Mouse (Mus musculus): Measurements from ENCODE around the gene Nectin1. TPM values are rescaled to one million over a fixed set of nuclear protein-coding genes. Genes with fewer than 3 reads are reported as not detected.

Gene Nectin1
- total and polyA plus RNA-seq, 3 experiments = 0.26 to 1.9 (median 1.8) TPM

GRCm38 (mm10) chr9:43748519-43748918 lies 4.7 kb downstream of the Nectin1 start:
- TF ChIP-seq MAZ (IDR thresholded peaks at IDR 0.05; ENCODE audit: low read depth, low read length) (no peak), POLR2AphosphoS2 (IDR thresholded peaks at IDR 0.05; ENCODE audit: low read depth, low read length) (no peak), MYC (IDR thresholded peaks at IDR 0.05; ENCODE audit: low read depth, low read length) (no peak), USF1 (IDR thresholded peaks at IDR 0.05; ENCODE audit: low read depth, low read length) (no peak), ZMIZ1 (IDR thresholded peaks at IDR 0.05; ENCODE audit: low read depth, low read length) (no peak), ZNF384 (IDR thresholded peaks at IDR 0.05; ENCODE audit: low read depth, low read length) (no peak), CHD1 (IDR thresholded peaks at IDR 0.05; ENCODE audit: low read depth, low read length) (no peak), CHD2 (IDR thresholded peaks at IDR 0.05; ENCODE audit: low read length) (no peak), MAX (IDR thresholded peaks at IDR 0.05; ENCODE audit: low read length) (no peak), POLR2A (IDR thresholded peaks at IDR 0.05; ENCODE audit: low read depth, low read length) (no peak), UBTF (IDR thresholded peaks at IDR 0.05; ENCODE audit: low read depth, low read length) (no peak), MXI1 (IDR thresholded peaks at IDR 0.05; ENCODE audit: low read depth, low read length) (no peak), TCF12 (IDR thresholded peaks at IDR 0.05; ENCODE audit: low read depth, low read length) (no peak), ELF1 (IDR thresholded peaks at IDR 0.05; ENCODE audit: low read depth, low read length) (no peak), NRF1 (IDR thresholded peaks at IDR 0.05; ENCODE audit: low read depth, low read length) (no peak), PAX5 (IDR thresholded peaks at IDR 0.05; ENCODE audit: low read length) (no peak)
- no peaks in the 10 kb centered on the region for H3K9me3 ChIP-seq (replicated peaks; ENCODE audit: low read length)
- H3K36me3 ChIP-seq (replicated peaks in 1 of 2; ENCODE audit: control insufficient read depth in 1 of 2, insufficient read depth in 1 of 2, low read length in 1 of 2) = peaks cover 0 to 8% of the 10 kb centered on the region in 2 experiments
- peaks cover 26% of the 10 kb centered on the region for H3K27me3 ChIP-seq (replicated peaks)
- DNase-seq (ENCODE audit: extremely low read depth) = no peak
- H3K4me1 ChIP-seq (ENCODE audit: control insufficient read depth in 1 of 2, insufficient read depth in 2 of 2) = peaks cover 4 to 16% of the 10 kb centered on the region in 2 experiments; a peak in 3 of 4 replicates
- H3K9ac ChIP-seq (ENCODE audit: insufficient read depth, low read depth) = no peak overlapping the region
- dilution Hi-C loops (cut with MboI; ENCODE audit: extremely low pct_ligation_motif_present, extremely low pct_unique_long_range_greater_than_20kb, low sequenced_read_pairs) (no loop called here), in situ Hi-C loops (cut with MboI; ENCODE audit: low pct_ligation_motif_present, low pct_unique_long_range_greater_than_20kb, low sequenced_read_pairs) (loop anchor here (25.0 kb wide), 1 partner anchor 411 kb away; no protein-coding TSS in a partner anchor)
- no peak overlapping the region for H3K27ac ChIP-seq (ENCODE audit: insufficient read depth, low read depth)
- no peak overlapping the region for H3K4me3 ChIP-seq (replicated peaks in 1 of 3; ENCODE audit: low read depth in 2 of 3, low read length in 2 of 3, poor library complexity in 1 of 3)
- H3K4me2 ChIP-seq (ENCODE audit: insufficient read depth, low read depth, poor library complexity, severe bottlenecking) = no peak overlapping the region
- no peaks in the 10 kb centered on the region for H3K79me2 ChIP-seq (replicated peaks; ENCODE audit: control insufficient read depth, extremely low read depth, insufficient read depth, poor library complexity, severe bottlenecking)

DNA sequence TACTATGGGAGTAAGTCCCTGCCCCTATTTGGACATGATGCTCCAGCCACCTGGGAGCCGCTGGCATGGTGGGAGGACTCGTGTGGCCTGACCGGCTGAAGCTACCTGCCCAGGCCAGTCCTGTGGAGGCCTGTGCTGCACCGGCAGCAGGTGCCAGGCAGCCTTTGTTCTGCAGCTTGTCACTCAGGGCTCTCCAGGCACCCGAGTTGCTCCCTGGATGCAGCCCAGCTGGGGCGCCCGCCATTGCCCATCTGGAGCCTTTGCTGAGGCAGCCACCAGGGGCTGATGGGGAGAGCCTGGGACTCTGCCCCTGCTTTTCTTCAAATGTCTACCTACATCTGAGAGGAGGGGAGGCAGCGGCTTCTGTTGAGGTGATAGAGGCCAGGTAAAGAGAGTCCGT lies 6.3 kb downstream of the Nectin1 start:
- dilution Hi-C loops (cut with MboI; ENCODE audit: extremely low pct_ligation_motif_present, extremely low pct_unique_long_range_greater_than_20kb, low sequenced_read_pairs) = no loop called here

More for the DNA sequence above, 6.3 kb downstream of the Nectin1 start:
- peaks cover 5 to 13% of the 10 kb centered on the region in 2 experiments for H3K4me1 ChIP-seq (ENCODE audit: control insufficient read depth in 1 of 2, insufficient read depth in 2 of 2)
- H3K9me3 ChIP-seq (replicated peaks; ENCODE audit: low read length) = no peaks in the 10 kb centered on the region
- peaks cover 0 to 8% of the 10 kb centered on the region in 2 experiments for H3K36me3 ChIP-seq (replicated peaks in 1 of 2; ENCODE audit: control insufficient read depth in 1 of 2, insufficient read depth in 1 of 2, low read length in 1 of 2)
- H3K4me3 ChIP-seq (replicated peaks in 1 of 3; ENCODE audit: low read depth in 2 of 3, low read length in 2 of 3, poor library complexity in 1 of 3) = no peak overlapping the region
- in situ Hi-C loops (cut with MboI; ENCODE audit: low pct_ligation_motif_present, low pct_unique_long_range_greater_than_20kb, low sequenced_read_pairs) = no loop called here
- H3K27ac ChIP-seq (ENCODE audit: insufficient read depth, low read depth) = no peak overlapping the region
- no peaks in the 10 kb centered on the region for H3K79me2 ChIP-seq (replicated peaks; ENCODE audit: control insufficient read depth, extremely low read depth, insufficient read depth, poor library complexity, severe bottlenecking)
- peaks cover 18% of the 10 kb centered on the region for H3K27me3 ChIP-seq (replicated peaks)
- H3K9ac ChIP-seq (ENCODE audit: insufficient read depth, low read depth) = no peak overlapping the region
- TF ChIP-seq BHLHE40 (IDR thresholded peaks at IDR 0.05; ENCODE audit: low read depth, low read length) (no peak), POLR2A (IDR thresholded peaks at IDR 0.05; ENCODE audit: low read depth, low read length) (no peak), USF2 (conservative IDR thresholded peaks at IDR 0.05; ENCODE audit: low read depth, low read length) (no peak), POLR2AphosphoS2 (IDR thresholded peaks at IDR 0.05; ENCODE audit: low read depth, low read length) (no peak), MEF2A (IDR thresholded peaks at IDR 0.05; ENCODE audit: borderline replicate concordance, low read depth, low read length) (no peak), RCOR1 (conservative IDR thresholded peaks at IDR 0.05; ENCODE audit: low read depth, low read length) (no peak), MAX (IDR thresholded peaks at IDR 0.05; ENCODE audit: low read length) (no peak), SMC3 (IDR thresholded peaks at IDR 0.05; ENCODE audit: low read depth, low read length) (no peak), CTCF (conservative IDR thresholded peaks at IDR 0.05 in 1 of 2, IDR thresholded peaks at IDR 0.05 in 1 of 2; ENCODE audit: low read depth in 2 of 2, low read length in 2 of 2) (no peak), PAX5 (IDR thresholded peaks at IDR 0.05; ENCODE audit: low read length) (no peak), JUN (IDR thresholded peaks at IDR 0.05; ENCODE audit: insufficient read depth, low read depth, low read length) (no peak), IRF4 (IDR thresholded peaks at IDR 0.05; ENCODE audit: low read depth, low read length) (no peak), ZC3H11A (IDR thresholded peaks at IDR 0.05; ENCODE audit: low read depth, low read length) (no peak), ZNF384 (IDR thresholded peaks at IDR 0.05; ENCODE audit: low read depth, low read length) (no peak), EP300 (IDR thresholded peaks at IDR 0.05; ENCODE audit: low read length) (no peak), ETS1 (conservative IDR thresholded peaks at IDR 0.05; ENCODE audit: low read depth, low read length) (no peak), MAZ (IDR thresholded peaks at IDR 0.05; ENCODE audit: low read depth, low read length) (no peak), USF1 (IDR thresholded peaks at IDR 0.05; ENCODE audit: low read depth, low read length) (no peak)
- no peak for DNase-seq (ENCODE audit: extremely low read depth)
- H3K4me2 ChIP-seq (ENCODE audit: insufficient read depth, low read depth, poor library complexity, severe bottlenecking) = no peak overlapping the region
